Mouse (Mus musculus): ENCODE data around the gene Cped1. TPM values are rescaled to one million over a fixed set of nuclear protein-coding genes. Genes with fewer than 3 reads are reported as not detected.
A peak's percentile ranks its signal among the peaks of the same experiment; 100 is the strongest.

Gene Cped1
- total and polyA plus RNA-seq, 3 experiments, result not detected

DNA sequence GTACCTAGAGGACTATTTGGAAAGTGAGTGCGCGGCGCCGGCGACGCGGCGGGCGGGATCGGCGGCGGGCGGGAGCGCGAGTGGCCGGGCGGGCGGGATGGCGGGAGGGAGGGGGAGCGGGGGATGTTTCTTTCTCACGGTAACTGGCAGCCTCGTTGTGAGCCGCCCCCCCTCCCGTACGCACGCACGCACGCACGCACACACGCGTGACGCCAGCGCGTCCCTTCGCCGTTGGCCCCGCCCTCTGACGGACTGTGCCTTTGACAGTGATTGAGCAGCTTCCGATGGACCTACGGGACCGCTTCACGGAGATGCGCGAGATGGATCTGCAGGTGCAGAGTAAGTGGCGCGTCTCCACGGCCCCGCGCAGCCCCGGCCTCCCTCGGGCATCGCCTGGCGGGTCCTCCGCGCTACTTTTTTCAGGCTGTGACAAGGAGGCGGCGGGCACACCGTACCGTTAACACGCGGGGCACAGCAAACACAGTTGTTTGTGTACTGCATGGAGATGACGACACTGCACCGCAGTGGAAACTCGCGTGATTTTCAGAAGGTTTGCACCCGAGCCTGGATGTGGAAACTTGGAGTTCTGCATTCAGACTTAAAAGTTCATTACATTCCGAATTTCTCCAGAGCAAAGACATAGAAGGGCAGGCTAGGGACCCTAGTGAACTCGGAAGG is 35.8 kb upstream of the Cped1 start (continued):
- TF ChIP-seq CHD1 (IDR thresholded peaks at IDR 0.05; ENCODE audit: low read depth, low read length) (no peak), NRF1 (IDR thresholded peaks at IDR 0.05; ENCODE audit: insufficient read depth, low read depth, low read length, poor library complexity, severe bottlenecking) (peak; percentile 41; the same call in 1 of the 2 replicates), SIN3A (IDR thresholded peaks at IDR 0.05; ENCODE audit: low read length) (no peak; the same call in 1 of the 2 replicates), CTCF (IDR thresholded peaks at IDR 0.05 in 2 of 3, conservative IDR thresholded peaks at IDR 0.05 in 1 of 3; ENCODE audit: control insufficient read depth in 1 of 3, insufficient read depth in 1 of 3, low read depth in 2 of 3, low read length in 3 of 3, poor library complexity in 1 of 3, severe bottlenecking in 1 of 3) (no peak), MYC (IDR thresholded peaks at IDR 0.05; ENCODE audit: low read depth, low read length) (no peak; the same call in 1 of the 2 replicates), E2F4 (IDR thresholded peaks at IDR 0.05; ENCODE audit: borderline replicate concordance, low read depth, low read length) (no peak), ETS1 (IDR thresholded peaks at IDR 0.05; ENCODE audit: low read depth, low read length) (no peak)

GRCm38 (mm10) chr6:21950676-21951075 is 35.0 kb upstream of the Cped1 start:
- Histone ChIP-seq H3K4me3 (ENCODE audit: control insufficient read depth in 1 of 2, insufficient read depth in 1 of 2, low read depth in 2 of 2, low read length in 2 of 2) (peak overlapping the region; percentile 80 to 89; a peak in 3 of 4 replicates), H3K27ac (ENCODE audit: control insufficient read depth, low read depth, low read length) (no peak overlapping the region), H3K9ac (ENCODE audit: control insufficient read depth, low read depth, low read length, poor library complexity, severe bottlenecking) (no peak overlapping the region; the same call in 1 of the 2 replicates), H3K36me3 (ENCODE audit: control insufficient read depth in 1 of 2, insufficient read depth in 2 of 2, low read length in 2 of 2) (peaks cover 0 to 6% of the 10 kb centered on the region in 2 experiments; a peak in 2 of 4 replicates), H3K27me3 (ENCODE audit: control insufficient read depth in 1 of 2, insufficient read depth in 2 of 2, low read length in 2 of 2) (peaks cover 0 to 1% of the 10 kb centered on the region in 2 experiments; a peak in 1 of 4 replicates), H3K9me3 (replicated peaks; ENCODE audit: insufficient read depth, low read length) (no peaks in the 10 kb centered on the region), H3K79me2 (ENCODE audit: control insufficient read depth, insufficient read depth, low read length, poor library complexity) (peaks cover 5% of the 10 kb centered on the region), H3K4me1 (ENCODE audit: control insufficient read depth in 1 of 2, insufficient read depth in 2 of 2, low read length in 2 of 2) (peaks cover 0 to 6% of the 10 kb centered on the region in 2 experiments; a peak in 1 of 4 replicates)
- no peak for TF ChIP-seq ZNF384 (IDR thresholded peaks at IDR 0.05; ENCODE audit: low read depth, low read length)
- TF ChIP-seq POLR2A (IDR thresholded peaks at IDR 0.05; ENCODE audit: control insufficient read depth in 1 of 2, insufficient read depth in 1 of 2, low read depth in 1 of 2, low read length in 2 of 2, poor library complexity in 1 of 2), result no peak
- no peak for TF ChIP-seq CTCF (IDR thresholded peaks at IDR 0.05 in 2 of 3, conservative IDR thresholded peaks at IDR 0.05 in 1 of 3; ENCODE audit: control insufficient read depth in 1 of 3, insufficient read depth in 1 of 3, low read depth in 2 of 3, low read length in 3 of 3, poor library complexity in 1 of 3, severe bottlenecking in 1 of 3)
- TF ChIP-seq MAX (IDR thresholded peaks at IDR 0.05; ENCODE audit: low read length), result no peak
- TF ChIP-seq CHD1 (IDR thresholded peaks at IDR 0.05; ENCODE audit: low read depth, low read length), result no peak
- no peak for TF ChIP-seq NELFE (IDR thresholded peaks at IDR 0.05; ENCODE audit: low read depth, low read length)
- TF ChIP-seq GABPA (IDR thresholded peaks at IDR 0.05; ENCODE audit: low read depth, low read length), result no peak
- no peak for DNase-seq (ENCODE audit: low read depth, low spot score)

- Histone ChIP-seq H3K9ac (ENCODE audit: control insufficient read depth, low read depth, low read length, poor library complexity, severe bottlenecking) (no peak overlapping the region), H3K4me1 (ENCODE audit: control insufficient read depth in 1 of 2, insufficient read depth in 2 of 2, low read length in 2 of 2) (peaks cover 0 to 4% of the 10 kb centered on the region in 2 experiments; a peak in 1 of 4 replicates), H3K9me3 (replicated peaks; ENCODE audit: insufficient read depth, low read length) (no peaks in the 10 kb centered on the region), H3K79me2 (ENCODE audit: control insufficient read depth, insufficient read depth, low read length, poor library complexity) (peaks cover 1% of the 10 kb centered on the region; the same call in 1 of the 2 replicates), H3K27ac (ENCODE audit: control insufficient read depth, low read depth, low read length) (no peak overlapping the region), H3K4me3 (ENCODE audit: control insufficient read depth in 1 of 2, insufficient read depth in 1 of 2, low read depth in 2 of 2, low read length in 2 of 2) (no peak overlapping the region), H3K36me3 (ENCODE audit: control insufficient read depth in 1 of 2, insufficient read depth in 2 of 2, low read length in 2 of 2) (peaks cover 0 to 2% of the 10 kb centered on the region in 2 experiments), H3K27me3 (ENCODE audit: control insufficient read depth in 1 of 2, insufficient read depth in 2 of 2, low read length in 2 of 2) (no peaks in the 10 kb centered on the region)
- TF ChIP-seq E2F4 (IDR thresholded peaks at IDR 0.05; ENCODE audit: borderline replicate concordance, low read depth, low read length), result no peak
- no peak for TF ChIP-seq ETS1 (IDR thresholded peaks at IDR 0.05; ENCODE audit: low read depth, low read length)
- TF ChIP-seq POLR2AphosphoS5 (IDR thresholded peaks at IDR 0.05; ENCODE audit: borderline replicate concordance, low read depth, low read length), result no peak
- TF ChIP-seq JUND (IDR thresholded peaks at IDR 0.05; ENCODE audit: low read depth, low read length), result no peak
- DNase-seq (ENCODE audit: low read depth, low spot score), result no peak
These were observed 30.2 kb upstream of the Cped1 start for GRCm38 (mm10) chr6:21955468-21955867.
